Mouse (Mus musculus): Measurements from ENCODE around the gene Rgn.

GRCm38 (mm10) chrX:20561846-20562245 is 12.3 kb downstream of the Rgn start:
- TF ChIP-seq GATA1 (IDR thresholded peaks at IDR 0.05; ENCODE audit: low read length) (no peak), TAL1 (IDR thresholded peaks at IDR 0.05; ENCODE audit: low read length) (no peak)
